Mouse (Mus musculus) left cerebral cortex, postnatal 36 days (tissue): Measurements from ENCODE around the gene Mrps12. TPM values are rescaled to one million over a fixed set of nuclear protein-coding genes. Genes with fewer than 3 reads are reported as not detected.

ENCODE experiments used
- DNase-seq, 2 experiments: peaks; one replicate each; pipeline ENCODE4 v3.0.0; 2021 to 2022; ENCODE audit warnings: low spot score in 2 of 2, mixed read lengths in 1 of 2
- intact Hi-C: fragments of 180-260 bp; cut with DNase I; formaldehyde crosslinking; loops from one replicate; pipeline ENCODE4 v1.15.1; 2025
- total RNA-seq, 2 experiments: library from RNA; stranded (reverse); gene quantifications; 2 replicates each; pipeline ENCODE4 v1.2.3; 2021

Gene Mrps12
- total RNA-seq, result 10 to 100 TPM; 66.5 to 70.2 TPM

DNA sequence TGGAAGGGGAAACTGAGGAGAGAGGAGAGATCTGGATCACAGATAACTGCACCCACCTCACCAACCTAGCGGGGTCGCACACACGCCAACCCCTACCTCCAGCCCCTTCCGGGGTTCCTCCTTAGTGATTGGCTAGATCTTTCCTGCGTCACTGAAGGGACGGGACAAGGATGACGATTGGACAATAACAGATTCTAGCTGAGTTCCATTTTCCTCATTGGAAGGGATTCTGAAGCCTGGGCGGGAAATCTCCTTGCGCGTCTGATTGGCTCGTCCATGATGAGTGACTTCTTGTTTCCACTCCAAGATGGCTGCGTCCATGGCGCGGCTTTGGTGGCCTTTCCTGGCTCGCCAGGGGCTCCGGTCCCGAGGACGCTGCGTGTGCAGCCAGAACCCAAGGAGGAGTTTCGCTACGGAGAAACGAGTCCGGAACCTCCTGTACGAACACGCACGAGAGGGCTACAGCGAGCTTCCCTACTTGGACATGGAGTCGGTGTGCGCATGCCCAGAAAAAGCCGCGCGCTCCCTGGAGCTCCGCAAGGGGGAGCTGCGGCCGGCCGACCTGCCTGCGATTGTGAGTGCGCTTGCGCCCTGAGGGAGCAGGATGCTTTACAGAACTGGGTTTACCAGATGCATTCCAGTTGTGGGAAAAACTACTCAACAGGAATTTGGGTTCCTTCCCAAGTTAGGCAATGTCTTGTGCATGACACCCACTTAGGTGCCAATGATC lies at the start of gene Mrps12, which contains the start of gene Sars2:
Mrps12 (minus strand) TSS at position 112 of the 730 bp plus-strand sequence.
Sars2 (plus strand) TSS at position 284 of the 730 bp plus-strand sequence.
- peak; percentile 97 for DNase-seq
- intact Hi-C loops, result no loop called here

DNA sequence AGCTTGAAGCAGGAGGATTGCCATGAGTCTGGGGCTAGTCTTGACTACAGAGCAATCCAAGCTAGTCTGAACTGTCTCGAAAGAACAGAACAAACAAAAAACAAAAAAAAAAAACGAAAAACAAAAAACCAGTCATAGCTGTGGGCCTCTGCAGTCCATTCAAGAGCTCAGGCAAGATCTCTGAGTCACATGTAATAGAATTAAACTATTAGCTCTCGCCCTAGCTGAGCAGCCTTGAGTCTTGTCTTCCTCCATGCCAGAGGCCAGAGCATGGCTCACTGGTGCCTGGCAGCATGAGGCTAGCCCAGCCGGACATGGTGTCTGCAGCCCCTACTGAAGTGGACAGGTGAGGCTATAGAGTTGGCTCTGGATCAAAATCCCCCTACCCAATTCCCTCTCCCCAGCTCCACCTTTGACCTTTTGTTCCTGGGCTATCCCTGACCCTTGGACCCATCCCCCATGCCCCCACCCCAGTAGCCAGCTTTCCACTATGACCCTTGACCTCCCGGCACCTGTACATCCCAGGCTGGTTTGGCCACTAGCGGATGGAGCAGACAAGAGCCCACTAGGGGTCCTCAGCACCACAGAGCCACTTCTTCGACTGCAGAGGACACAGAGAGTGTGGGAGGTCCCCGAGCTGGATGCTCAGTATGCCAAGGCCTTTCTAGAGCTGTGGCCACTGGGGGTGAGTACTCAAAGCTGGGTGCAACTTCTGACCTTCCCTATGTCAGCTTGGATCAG lies 48.6 kb upstream of the Mrps12 start:
- no peak for DNase-seq
- intact Hi-C loops, result no loop called here

DNA sequence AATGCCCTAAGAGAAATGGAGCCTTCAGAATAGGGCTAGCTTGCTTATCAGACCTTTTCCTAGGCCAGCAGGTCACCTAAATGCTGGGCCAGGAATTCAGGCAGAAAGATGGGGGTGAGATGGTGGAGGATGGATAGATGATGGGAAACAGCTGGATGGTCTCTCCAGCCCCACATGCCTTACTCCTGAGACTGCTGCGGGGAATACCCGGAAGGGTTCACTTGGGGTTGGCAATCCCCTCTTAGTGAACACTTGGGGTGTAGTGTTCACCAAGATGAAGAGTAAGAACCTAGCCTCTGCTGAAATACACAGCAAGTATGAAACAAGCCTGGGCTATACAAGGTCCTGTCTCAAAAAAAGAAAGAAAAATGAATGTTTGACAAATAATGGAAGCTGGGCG lies 47.6 kb upstream of the Mrps12 start:
- intact Hi-C loops, result loop anchor here (10.0 kb wide), 1 partner anchor 246 kb away; no protein-coding TSS in a partner anchor
- DNase-seq, result no peak

DNA sequence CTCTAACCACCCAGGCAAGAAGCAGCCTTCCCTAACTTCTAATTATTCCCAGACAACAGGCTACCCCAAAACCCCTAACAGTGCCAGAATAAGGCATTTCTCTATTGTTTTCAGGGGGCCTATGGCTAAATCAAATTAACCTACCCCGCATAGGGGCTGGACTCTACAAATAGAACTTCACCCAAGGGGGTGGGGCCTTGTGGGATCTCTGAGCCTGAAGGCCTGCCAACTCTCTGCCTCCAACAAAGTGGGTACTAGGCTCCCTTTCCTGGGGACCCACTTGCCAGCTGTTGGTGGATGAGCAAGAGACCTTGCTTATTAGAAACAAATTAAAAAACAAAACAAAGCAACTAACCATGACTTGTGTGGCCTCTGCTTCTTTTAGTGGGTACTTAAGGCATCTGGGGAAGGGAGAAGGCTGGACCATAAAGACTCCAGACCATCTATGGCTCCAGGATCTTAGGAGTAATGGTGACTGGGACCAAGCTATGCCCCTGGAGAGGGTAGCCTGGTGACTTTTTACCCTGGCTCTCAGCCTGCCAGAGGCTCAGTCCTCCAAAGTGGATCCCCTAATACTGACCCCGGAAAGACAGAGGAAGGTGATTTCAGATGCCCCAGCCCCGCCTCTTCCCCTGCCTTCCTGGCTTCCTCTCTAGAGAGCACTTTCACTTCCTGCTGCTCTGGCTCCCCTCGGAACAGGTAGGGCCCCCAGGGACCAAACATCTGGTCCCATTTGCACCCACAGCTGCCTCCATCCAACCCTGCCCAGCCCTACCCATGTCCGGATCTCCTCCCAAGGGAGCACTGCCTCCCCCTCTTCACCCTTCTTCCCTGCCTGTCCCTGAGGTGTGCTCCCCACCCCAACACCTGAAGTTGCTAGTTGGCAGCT lies 46.9 kb upstream of the Mrps12 start, which contains the start of gene Rinl:
Rinl (plus strand) TSS at position 663 of the 889 bp plus-strand sequence.
- intact Hi-C loops, result loop anchor here (10.0 kb wide), 1 partner anchor 246 kb away; no protein-coding TSS in a partner anchor
- DNase-seq, result no peak

DNA sequence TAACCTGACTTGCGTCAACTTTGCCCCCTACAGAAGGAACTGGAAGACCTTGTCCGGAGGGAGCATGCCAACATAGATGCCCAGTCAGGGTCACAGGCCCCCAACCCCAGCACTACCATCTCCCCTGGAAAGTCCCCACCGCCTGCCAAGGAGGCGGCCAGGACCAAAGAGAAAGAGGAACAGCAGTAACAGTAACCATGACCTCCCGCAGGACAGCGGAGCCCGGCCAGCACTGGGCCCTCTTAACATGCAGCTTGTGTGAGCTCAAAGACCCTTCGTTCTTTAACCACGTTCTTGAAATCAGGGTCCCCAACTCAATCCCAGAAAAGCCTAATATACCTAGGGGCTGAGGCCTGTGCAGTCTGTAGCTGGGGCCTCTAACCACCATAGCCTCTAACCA lies 46.3 kb upstream of the Mrps12 start:
- DNase-seq, result no peak
- intact Hi-C loops, result loop anchor here (10.0 kb wide), 1 partner anchor 247 kb away; no protein-coding TSS in a partner anchor

DNA sequence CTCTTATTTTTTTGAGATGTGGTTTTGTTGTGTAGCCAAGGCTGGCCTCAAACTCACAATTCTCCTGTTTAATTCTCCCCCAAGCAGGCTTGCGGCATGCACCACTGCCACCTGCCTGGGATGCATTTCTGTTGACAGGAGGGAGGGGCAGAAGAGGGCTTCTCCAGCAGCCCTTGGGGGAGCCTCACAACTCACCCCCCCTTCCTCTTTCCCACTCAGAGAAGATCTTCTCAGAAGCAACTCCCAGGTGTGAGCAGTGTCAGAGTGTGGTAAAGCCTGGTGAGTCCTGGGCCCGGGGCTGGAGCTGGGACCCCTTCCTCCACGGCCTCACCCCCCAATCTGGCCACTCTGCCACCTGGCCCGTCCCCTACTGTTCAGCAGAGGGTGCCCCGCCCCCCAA lies 43.5 kb upstream of the Mrps12 start:
- no peak for DNase-seq
- intact Hi-C loops, result loop anchor here (10.0 kb wide), 1 partner anchor 250 kb away; no protein-coding TSS in a partner anchor

DNA sequence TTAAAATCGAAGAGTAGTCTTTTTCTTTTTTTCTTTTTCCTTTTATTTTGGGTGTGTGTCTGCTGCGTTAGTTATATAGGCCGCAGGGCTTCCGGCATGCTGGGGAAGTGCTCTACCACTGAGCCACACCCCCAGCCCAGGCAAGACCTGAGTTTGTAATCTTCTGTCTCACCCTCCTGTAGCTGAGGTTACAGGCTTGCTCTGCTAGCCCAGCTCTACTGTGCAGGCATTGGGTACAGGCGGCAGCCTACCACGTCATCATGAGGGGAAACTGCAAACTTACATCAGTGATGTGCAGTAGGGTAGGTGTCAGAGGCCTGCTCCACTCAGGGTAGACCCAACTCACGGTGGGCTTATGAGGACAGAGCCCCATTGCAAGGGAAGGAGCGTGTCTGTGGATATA lies 39.6 kb upstream of the Mrps12 start:
- intact Hi-C loops, result loop anchor here (10.0 kb wide), 1 partner anchor 254 kb away; no protein-coding TSS in a partner anchor
- no peak for DNase-seq

DNA sequence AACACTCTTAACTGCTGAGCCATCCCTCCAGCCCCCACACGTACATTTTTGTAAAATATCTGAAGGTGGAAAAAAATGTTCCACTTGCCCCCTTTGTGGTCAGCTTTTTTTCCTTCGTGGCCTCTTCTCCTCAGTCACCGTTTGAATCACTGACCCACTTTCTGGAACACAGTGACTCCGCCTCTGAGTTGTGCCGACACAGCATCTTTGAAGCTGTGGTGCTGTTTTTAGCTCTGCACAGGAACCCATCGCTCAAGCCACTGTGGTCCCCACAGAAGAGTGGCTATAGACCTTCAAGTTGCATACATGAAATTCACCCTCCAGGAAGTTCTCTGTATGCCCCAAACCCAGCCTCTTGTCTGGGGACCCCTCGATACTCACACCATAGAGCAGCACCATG lies 39.2 kb upstream of the Mrps12 start:
- intact Hi-C loops, result loop anchor here (10.0 kb wide), 1 partner anchor 254 kb away; no protein-coding TSS in a partner anchor
- DNase-seq, result peak; percentile 32 to 33

DNA sequence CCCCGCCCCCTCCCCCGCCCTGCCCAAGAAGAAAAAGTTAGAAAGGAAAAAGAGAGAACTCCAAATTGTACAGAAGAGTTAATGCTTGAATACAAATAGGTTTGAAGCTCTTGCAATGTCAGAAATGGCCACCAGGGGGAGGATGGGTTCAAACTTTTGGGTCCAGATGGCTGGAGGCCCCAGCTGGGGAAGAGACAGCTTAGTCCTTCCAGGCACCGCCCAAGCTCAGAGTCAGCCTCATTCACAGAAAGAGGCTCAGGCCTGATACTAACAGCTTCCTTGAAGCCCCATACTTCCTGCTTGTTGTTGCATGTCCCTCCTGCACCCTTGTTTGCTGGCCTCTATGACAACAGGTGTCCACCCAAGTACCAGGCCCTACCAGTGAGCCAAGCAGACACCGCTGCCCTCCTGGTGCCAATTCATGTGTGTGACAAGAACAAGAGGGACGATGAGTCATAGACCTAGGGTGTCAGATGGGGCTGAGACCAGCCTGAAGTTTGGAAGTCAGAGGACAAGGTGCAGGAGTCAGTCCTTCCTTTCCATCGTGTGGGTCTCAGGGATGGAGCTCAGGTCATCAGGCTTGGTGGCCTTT lies 38.5 kb upstream of the Mrps12 start:
- intact Hi-C loops, result loop anchor here (10.0 kb wide), 1 partner anchor 255 kb away; no protein-coding TSS in a partner anchor
- DNase-seq, result peak; percentile 78 to 88

DNA sequence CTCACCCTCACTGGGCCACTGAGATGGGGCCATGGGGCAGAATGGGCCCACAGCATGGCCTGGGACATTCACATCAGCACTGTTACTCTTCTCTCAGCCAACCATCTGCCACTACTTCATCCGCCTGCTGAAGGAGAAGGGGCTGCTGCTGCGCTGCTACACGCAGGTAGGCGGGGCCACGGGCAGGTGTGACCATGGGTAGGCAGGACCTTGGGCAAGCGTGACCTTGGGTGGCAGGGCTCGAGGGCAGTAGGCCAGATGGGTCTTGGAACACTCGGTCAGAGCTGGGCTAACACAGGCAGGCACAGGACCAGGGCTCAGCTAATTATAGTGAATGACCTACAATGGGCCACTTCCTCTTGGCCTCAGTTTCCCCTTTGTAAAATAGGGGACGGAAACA lies 37.2 kb upstream of the Mrps12 start:
- DNase-seq, result no peak
- intact Hi-C loops, result no loop called here

DNA sequence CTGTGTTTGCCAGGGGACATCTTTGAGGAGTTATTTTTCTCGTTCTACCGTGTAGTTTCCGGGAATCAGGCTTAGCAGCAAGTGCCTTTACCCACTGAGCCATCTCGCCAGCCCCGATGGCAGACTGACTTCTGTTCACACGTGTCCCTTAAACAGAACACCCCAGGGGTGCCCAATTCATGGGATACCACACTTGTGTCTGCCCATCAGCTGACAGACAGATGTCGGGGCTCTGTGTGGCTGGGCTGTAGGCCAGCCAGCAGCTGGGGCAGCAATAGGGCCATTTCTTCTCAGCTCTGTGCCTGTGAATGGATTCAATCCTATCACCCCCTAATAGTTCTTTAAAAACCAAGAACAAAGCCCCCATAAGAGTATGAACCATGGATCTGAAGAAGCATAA lies 33.5 kb upstream of the Mrps12 start:
- DNase-seq, result no peak
- intact Hi-C loops, result no loop called here

DNA sequence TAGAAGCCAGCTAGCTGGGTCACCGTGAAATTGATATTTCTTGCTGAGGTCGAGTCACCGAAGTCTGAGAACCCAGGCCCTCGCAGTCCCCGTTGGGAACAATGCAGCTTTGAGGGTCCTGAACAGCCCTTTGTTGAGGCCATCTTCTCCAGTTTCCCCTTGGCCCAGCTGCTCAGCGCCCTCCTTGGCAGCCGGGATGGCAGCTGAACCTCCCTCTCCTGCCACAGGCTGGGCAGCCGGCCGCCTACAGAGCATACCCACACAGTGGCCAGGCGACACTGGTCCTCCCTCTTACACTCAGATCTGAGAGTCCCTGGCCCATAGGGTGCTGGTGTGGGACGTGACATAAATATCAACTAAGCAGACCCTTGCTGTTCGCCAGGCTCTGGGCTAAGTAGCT lies 32.5 kb upstream of the Mrps12 start:
- DNase-seq, result no peak
- intact Hi-C loops, result no loop called here

DNA sequence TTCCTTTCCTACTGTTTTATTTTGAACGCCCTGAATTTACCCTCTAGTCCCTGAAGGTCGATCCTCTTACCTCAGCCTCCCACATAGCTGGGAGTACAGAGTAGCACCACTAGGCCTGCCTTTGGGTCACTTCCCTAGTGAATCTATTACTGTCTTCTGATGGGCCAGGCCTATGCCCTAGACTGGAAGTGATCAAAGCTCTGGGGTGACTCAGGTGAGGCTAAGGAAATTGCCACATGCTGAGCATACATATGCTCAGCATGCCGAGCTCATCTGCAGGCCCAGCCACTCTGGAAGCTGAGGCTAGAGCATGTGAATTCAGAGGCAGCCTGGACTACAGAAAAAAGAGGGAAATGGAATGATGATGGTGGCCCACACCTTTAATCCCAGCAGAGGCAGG lies 31.5 kb upstream of the Mrps12 start:
- no peak for DNase-seq
- intact Hi-C loops, result no loop called here

DNA sequence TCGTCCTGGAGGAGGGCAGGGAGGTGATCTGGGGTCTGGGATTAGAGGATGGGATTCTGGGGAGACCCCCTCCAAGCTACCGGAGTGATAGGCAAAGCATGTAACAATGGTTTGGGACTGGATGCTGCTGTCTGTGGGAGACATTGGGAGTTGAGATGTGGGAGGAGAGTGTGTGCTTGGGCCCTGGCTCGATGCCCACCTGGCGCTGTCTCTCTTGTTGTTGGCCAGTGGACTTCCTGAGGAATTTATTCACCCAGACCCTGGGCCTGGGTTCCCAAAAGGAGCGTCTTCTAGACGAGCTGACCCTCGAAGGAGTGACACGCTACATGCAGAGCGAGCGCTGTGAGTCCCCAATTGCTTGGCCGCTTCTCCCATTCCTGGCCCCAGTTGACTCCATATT lies 30.2 kb upstream of the Mrps12 start:
- intact Hi-C loops, result no loop called here
- DNase-seq, result no peak

DNA sequence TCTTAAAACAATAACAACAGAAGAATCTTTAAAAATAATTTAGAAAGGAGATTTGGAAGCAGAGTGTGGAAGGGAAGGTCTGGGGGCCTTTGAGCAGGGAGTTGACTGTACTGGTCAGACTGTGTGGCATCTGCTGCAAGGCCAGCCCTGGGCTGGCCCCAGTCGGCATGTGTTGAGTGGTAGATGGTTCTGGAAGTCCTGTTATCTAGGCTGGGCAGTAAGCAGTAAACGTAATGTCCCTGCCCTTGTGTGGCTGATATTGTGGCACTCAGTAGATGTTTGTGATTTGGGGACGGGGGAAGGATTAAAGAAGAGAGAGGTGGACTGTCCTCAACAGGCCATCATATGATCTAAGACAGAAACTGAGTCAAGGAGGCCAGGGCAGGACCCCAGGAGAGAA lies 28.7 kb upstream of the Mrps12 start:
- intact Hi-C loops, result no loop called here
- DNase-seq, result no peak

DNA sequence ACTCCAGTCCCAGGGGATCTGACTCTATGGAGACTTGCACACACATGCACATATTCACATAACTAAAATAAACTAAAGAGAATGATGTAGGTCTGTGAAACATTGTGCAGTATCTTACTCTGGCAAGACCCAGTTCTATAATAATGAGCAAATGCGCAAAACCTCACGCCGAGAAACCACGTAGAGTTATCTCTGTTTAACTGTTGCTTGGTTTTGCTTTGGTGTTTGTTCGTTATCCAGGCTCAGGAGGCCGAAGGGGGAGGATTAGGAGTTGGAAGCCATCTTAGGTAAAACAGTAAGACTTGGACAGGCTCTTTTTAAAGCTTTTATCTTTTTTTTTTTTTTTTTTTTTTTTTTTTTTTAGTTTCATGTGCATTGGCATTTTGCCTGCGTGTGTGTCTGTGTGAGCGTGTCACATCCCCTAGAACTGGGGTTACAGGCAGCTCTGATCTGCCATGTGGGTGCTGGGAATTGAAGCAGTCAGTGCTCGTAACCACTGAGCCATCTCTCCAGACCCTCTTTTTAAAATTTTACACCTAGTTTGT lies 27.9 kb upstream of the Mrps12 start:
- intact Hi-C loops, result no loop called here
- no peak for DNase-seq

DNA sequence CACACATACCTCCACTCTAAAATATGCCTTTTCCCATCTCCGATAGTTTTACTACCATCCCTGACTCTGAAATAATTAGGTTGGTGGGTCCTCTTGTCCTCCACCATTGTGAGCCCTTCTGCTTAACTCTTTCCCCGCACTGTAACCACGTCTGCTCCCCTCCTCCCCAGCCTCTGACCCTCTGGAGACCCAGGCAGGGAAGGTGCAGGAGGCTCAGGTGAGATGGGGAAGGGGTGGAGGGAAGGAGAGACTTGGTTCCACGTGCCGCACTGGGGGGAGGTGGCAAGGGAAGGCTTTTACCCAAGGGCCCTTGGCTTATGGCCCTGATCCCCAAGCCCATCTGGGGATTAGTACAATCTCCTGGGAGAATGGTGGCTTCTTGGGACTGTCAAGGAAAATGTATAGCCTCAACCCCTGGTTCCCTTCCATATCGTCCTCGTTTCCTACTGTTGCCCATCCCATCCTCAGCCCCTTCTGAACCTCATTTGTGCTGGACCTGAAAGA lies 25.9 kb upstream of the Mrps12 start, which contains the start of gene Nfkbib:
Nfkbib (minus strand) TSS at position 51 of the 504 bp plus-strand sequence.
- no peak for DNase-seq
- intact Hi-C loops, result no loop called here

DNA sequence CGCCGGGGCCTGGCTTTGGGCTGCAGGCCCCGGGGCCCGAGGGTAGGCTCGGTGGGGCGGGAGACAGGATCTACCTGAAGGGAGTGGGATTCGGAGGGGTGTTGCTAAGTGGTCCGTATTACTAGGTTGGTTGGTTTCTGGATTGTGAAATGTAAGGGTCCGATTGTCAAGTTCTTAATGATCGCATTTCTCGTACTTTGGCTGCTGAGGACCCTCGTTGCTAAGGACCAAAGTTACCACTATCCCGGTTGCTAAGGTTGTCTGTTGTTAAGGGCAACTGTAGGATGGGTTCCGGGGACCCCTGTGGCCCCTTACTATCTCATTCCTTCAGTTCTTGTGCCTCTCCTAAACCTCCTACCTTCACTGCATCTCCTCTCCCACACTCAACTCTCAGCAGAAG lies 25.3 kb upstream of the Mrps12 start:
- intact Hi-C loops, result no loop called here
- DNase-seq, result no peak
